Mouse (Mus musculus): ENCODE data around the gene Sgms1.
"Not testable (repeated sequence)": the region's sequence is repeated elsewhere in the genome, so short reads cannot be mapped to it uniquely, and the experiment has no call there.

Gene Sgms1

GRCm38 (mm10) chr19:32087736-32088470, 301.6 kb downstream of the Sgms1 start:
- no peak for DNase-seq (ENCODE audit: low read depth)

GRCm38 (mm10) chr19:32084813-32085212, 304.7 kb downstream of the Sgms1 start:
- not testable (repeated sequence) for DNase-seq (ENCODE audit: low read depth)
